Mouse (Mus musculus): ENCODE data around the gene Kif5c.

DNA sequence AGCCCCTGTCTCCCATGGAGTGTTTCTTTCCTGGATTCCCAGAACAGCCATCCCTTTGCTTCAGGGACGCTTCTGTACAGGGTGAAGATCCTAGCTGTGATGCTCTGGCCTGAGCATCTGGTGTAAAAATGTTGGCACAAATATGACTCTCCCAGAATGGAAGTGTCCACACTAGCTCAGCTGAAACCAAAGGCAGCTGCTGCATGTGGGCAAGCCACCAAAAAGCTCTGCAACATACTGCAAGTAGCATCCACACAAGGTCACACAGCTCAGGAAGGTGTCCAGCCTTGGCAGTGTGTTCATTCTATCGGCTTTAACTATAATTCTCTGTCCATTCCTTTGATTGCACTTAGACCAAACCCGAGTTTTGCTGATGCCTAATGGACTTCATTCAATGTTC is 38.5 kb upstream of the Kif5c start:
- no peak for TF ChIP-seq CTCF (IDR thresholded peaks at IDR 0.05; ENCODE audit: control insufficient read depth, insufficient read depth, insufficient read length)
- no peak for TF ChIP-seq MAX (IDR thresholded peaks at IDR 0.05)

Measured in C2C12 (cell line).